Mouse (Mus musculus): ENCODE data around the gene Etnk1.
"Not testable (repeated sequence)": the region's sequence is repeated elsewhere in the genome, so short reads cannot be mapped to it uniquely, and the experiment has no call there.

Gene Etnk1

DNA sequence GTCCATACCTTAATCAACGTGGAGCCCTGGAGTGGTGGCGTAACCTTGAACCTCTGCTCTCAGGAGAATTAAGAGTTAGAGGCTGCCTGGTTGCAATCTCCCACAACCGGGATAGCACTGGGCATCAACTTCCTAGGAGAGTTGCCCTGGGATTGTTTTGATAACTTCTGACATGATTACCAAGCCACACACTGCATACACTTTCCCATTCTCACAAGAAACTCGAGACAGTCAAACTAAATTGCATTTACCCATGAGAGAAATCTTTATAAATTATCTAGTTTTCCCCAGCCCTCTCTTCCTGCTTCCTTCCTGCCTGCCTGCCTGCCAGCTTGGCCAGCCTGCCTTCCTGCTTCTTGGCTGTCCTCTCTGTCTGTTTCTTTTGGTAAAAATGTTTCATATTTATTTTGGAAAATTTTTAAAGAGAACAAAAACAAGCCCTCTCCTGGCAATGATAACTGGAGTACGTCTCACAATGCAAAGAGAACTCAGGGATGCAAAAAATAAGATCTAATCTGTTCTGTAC is 17.2 kb upstream of the Etnk1 start:
- in situ Hi-C loops (cut with MboI, MseI), result no loop called here

DNA sequence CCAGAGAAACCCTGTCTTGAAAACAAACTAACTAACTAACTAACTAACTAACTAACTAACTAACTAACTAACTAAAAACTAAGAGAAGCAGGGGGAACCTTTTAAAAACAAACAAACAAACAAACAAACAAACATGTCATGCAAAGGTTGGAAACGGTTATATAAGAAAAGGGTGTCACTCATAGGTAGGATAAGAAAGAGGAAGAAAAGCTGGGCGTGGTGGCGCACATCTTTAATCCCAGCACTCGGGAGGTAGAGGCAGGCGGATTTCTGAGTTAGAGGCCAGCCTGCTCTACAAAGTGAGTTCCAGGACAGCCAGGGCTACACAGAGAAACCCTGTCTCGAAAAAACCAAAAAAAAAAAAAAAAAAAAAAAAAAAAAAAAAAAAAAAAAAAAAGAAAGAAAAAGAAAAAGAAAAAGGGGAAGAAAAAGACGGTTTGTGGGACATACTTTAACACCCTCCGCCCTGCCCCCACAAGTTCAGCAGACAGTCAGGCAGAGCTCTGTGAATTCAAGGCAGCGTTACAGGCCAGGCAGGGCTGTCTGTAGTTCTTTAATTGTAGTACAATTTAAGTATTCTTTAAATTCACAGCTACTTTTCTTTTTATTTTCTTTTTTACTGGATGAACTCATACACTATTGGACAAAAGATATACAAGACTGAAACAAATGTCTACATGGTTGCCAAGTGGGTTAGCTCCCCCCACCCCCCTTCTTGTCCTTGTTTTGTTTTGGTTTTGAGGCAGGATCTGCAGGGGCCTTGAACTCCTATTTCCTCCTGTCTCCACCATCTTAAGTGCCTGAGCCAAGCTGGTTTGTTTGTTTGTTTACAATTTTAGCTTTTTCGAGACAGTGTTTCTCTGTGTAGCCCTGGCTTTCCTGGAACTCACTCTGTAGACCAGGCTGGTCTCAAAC is 15.7 kb upstream of the Etnk1 start:
- in situ Hi-C loops (cut with MboI, MseI), result not testable (repeated sequence)

DNA sequence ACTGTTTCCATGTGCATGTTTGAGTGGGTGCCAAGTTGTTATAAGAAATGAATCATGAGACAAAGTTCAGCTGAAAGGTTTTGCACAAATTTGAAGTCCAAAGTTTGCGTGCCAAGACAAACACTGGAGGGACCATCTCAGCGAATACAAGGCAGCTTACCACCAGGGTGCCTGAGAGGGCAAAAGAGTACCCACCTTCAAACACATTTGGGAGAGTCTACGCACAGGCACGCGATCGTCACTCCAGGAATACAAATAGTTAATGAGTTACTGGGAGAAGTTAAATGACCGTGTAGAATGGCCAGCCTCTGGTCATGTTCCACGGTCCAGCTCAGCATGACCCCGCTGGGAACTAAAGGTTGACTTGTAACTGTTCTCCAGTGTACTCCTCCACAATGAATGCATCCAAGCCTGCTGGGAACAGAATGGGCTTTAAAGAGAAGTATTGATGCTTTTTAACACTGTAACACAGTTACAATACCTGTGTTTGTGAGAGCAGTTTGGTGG is 14.6 kb upstream of the Etnk1 start:
- in situ Hi-C loops (cut with MboI, MseI), result no loop called here

DNA sequence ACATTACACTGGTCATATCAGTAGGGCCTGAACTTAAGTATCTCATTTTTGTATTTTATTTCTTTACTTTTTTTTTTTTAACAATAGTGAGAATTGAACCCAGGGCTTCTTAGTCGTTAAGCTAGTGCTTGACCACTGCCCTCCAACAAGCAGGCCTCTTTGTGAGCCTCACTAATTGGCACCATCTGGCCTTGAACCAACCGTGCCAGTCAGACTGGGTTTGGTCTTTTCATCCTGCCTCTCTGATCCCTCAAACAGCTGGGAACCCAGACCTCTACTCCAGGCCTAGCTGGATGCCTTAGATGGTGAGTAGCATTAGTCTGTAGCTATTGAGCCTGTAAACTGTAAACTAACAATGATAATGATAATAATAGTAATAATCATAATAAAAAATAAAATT is 13.9 kb upstream of the Etnk1 start:
- in situ Hi-C loops (cut with MboI, MseI), result no loop called here

DNA sequence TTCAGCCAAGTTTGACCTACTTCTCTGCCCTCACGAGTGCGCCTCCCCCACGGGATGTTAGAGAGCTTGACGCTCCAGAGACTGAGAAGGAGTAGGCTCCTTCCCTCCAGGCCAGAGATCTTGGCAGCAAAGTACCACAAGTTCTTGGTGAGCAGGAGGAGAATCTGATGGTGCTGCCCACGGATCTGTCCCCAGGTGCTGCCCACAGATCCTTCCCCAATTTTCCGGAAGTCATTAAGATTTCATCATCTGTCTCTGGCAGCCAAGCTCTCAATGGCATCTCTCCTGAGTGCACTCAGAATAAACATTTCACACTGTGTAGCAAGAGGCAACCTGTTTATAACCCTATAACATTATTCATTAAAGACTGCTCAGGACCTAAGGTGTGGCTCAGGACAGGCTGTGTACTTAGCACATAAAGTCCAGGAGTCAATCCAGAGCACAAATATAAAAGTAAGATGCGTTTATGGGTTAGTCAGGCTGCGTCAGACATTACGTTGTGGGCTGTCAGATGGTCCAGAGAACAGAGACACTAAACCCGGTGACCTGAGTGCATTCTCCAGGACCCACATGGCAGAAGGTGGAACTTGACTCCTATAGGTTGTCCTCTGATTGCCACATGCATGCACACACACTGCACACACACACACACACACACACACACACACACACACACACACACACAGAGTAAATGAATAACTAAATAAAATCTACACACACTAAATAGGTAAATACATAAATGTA is 13.1 kb upstream of the Etnk1 start:
- in situ Hi-C loops (cut with MboI, MseI), result no loop called here

DNA sequence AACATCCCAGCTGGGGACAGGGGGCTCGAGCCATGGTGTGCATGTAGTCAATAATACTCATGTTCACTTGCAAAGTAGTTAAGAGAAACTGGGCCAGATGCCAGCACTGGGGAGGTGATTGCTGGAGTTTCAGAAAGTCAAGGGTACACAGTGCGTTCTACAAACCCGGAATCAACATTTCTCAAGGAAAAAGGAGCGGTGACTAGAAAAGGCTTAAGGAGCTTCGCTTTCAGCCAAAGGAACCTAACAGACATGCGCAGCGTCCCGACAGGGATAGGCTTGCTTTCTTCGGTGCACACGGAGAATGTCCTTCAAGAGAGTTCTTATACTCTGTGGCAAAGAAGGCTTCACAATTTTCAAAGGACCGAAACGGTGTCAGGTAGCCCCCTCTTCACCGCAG is 12.1 kb upstream of the Etnk1 start:
- in situ Hi-C loops (cut with MboI, MseI), result no loop called here

DNA sequence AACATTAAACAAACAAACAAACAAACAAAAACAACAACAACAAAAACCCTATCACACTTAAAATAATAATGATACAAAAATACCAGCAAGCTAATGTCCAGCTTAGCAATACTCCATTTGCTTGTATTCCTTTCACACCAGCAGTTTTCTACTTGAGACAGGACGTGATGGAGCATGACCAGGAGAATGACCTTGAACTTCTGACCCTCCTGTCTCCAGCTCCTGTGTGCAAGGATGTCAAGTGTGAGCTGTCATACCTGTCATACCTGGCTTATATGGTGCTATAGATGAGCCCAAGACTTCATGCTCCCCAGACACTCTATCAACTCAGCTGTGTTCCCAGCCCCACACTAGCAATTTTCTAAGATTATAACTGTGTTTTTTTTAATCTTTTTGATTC is 11.0 kb upstream of the Etnk1 start:
- in situ Hi-C loops (cut with MboI, MseI), result no loop called here

DNA sequence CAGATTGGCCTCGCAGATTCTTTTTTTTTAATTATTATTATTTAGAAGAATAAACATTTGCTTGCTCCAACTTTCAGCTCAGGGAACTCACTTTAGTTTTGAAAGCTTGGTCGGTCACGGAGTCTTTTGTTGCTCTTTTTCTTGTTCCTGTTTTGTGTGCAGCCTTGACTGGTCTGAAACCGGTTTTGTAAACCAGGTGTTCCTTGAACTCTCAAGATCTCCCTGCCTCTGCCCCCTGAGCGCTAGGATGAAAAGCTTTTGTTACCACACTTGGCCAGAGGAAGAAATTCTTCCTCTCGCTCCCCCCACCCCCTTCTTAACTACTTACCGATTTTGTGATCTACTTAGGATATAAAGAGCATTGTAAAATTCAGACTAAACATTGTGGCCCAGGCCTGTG is 10.3 kb upstream of the Etnk1 start:
- in situ Hi-C loops (cut with MboI, MseI), result no loop called here

DNA sequence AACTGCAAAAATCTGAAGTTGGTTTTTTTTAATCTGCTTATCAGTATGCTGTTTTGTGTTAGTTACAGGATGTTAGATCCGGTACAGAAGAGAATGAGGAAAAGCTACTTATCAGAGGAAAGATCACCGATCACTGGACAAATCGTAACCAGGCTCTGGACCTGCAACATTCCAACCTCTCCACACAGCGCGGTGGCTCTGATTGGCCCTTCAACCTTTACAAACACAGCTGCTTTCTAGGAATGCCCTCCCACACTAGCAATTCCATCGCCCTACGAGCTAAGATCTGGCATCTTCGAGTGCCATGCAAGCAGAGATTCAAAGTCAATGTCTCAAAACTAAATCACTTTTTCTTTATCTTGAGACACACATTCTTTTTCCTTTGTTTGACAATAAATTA is 9.6 kb upstream of the Etnk1 start:
- in situ Hi-C loops (cut with MboI, MseI), result no loop called here

DNA sequence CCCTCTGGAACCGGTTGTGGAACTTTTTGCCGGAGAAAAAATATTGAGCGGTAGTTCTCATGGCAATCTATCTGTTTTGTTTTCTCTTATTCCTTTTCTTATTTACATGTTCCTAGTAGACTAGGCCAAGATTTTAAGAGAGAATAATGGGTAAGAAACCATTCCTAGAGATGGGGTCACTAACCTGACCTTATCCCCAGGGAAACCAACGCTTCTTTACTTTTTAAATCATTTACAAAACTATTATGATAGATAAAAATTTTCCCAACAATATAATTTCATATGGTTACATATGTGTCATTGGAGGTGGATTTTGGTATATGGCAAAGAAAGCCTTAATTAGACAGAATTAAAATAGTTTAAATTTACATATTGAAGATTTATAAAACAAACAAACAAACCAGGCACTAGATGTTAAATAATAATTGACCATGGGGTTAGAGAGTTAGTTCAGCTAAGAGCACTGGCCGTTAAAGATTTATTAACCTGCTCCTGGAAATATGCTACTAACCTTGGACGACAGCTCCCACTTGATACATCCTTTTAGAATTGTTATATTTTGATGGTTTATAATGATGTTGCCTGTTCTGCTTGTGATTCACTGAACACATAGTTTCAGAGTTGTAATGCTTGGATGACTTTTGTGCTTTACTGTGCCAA is 6.3 kb upstream of the Etnk1 start:
- in situ Hi-C loops (cut with MboI, MseI), result loop anchor here in 1 of 2 experiments (5.0 kb wide), 1 partner anchor 43 kb away; no protein-coding TSS in a partner anchor

DNA sequence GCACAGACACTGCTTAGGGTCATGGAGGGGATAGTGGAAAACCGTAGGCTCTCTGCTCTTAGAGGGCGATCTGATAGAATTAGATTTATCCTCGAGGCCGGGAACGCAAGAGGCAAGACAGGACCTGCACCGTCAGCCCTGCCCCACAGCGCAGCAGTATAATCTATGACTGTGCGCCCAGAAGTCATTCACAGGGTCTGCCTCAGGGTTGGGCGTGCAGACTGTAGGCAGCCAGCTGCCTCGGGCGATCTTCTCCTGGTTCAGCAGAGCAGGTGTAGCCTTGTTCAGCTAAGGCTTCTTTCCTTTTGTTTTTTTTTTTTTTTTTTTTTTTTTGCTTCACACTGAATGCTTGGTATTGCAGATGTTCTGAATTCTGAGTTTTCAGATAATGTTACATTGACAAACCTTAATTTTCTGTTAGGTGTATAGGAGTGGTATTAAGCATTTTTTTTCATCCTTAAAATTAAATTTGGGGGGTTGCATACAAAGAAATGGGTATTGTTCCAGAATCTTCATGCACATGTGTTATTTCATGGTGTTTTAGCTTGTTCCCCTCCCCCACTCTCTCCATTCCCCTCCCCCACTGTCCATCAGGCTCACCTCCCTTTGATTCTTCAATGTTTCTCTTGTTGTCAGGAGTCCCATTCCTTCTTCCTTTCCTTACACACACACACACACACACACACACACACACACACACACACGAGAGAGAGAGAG is 4.7 kb upstream of the Etnk1 start:
- in situ Hi-C loops (cut with MboI, MseI), result loop anchor here in 1 of 2 experiments (5.0 kb wide), 1 partner anchor 45 kb away; no protein-coding TSS in a partner anchor

DNA sequence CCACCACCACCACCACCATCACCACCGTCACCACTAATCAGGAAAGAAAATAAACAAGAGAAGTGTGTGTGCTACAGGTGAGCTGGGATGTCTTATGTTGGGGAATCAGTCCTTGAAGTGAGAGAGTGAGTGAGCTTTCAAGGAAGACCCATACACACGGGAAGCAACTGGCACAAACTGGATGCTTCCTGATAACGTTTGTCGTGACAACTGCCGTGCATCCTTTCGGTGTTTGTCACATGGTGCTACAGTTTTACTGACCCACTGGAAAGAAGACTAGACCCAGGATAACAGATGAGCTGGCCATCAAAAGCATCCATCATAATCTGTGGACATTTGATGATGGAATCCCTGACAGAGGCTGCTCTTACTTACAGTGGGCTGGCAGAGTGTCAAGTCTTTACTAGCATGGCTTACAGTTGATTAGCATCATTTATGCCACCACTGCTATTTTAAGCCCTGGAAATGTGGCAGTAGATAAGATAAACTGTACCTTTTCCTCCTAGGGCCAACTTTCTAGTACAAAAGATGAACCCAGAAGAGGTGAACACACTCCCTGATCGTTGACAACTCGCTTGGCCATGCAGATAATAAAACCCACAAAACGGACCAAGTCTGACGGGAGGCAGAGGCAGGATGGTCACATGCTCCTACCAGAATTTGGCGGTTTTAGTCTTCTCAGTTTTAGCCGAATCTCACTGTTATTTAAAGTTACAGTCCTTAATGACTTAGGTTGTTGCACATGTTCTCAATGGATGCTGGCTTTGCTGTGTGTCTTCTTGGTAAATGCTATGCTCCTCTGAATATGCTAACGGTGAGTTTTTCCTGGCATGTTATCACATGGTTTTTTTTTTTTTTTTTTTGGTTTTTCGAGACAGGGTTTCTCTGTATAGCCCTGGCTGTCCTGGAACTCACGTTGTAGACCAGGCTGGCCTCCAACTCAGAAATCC is 2.8 kb upstream of the Etnk1 start:
- in situ Hi-C loops (cut with MboI, MseI), result loop anchor here in 1 of 2 experiments (5.0 kb wide), 1 partner anchor 47 kb away; no protein-coding TSS in a partner anchor

DNA sequence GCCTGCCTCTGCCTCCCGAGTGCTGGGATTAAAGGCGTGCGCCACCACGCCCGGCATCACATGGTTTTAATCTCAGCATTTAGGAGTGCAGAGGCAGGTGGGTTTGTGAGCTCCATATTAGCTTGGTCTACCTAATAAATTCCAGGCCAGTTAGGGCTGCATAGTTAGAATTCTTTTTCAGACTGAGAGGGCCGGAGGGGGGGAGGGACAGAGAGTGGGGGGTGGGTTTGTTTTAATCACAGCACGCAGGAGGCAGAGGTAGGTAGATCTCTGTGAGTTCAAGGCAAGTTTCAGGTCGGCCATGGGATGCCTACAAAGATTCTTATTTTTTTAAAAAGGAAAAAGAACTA is 2.1 kb upstream of the Etnk1 start:
- in situ Hi-C loops (cut with MboI, MseI), result loop anchor here in 1 of 2 experiments (5.0 kb wide), 1 partner anchor 48 kb away; no protein-coding TSS in a partner anchor

DNA sequence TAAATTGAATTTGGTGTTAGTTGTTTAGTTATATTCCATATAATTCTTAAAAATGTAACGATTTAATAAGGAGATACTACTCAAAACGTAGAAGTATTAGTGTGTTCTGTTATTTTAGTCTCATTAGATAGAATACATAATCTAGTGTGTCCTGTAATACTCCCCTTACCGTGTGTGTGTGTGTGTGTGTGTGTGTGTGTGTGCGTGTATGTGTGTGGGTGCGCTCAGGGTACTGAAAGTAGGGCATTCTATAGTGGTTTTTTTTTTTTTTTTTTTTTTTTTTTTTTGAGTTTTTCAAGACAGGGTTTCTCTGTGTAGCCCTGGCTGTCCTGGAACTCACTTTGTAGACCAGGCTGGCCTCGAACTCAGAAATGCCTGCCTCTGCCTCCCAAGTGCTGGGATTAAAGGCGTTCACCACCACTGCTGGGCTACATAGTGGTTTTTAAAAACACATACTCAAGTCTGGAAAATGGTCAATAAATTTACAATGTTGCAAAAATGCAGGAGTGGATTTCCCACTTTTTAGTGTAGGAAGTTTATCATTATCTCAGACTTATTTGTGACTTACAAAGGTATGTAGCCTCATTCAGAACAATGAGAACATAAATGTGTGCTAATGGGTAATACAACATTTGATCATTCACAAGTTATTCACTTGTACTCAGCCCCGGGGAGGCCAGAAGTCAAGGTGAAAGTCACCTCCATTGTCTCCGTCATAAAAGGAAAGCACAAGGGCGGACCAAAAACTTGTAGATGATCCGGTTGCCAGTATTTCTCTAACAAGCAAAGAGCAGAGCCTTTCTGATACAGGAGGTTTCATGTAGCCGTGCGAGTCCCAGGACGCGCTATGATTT is 1.4 kb upstream of the Etnk1 start:
- in situ Hi-C loops (cut with MboI, MseI), result no loop called here

DNA sequence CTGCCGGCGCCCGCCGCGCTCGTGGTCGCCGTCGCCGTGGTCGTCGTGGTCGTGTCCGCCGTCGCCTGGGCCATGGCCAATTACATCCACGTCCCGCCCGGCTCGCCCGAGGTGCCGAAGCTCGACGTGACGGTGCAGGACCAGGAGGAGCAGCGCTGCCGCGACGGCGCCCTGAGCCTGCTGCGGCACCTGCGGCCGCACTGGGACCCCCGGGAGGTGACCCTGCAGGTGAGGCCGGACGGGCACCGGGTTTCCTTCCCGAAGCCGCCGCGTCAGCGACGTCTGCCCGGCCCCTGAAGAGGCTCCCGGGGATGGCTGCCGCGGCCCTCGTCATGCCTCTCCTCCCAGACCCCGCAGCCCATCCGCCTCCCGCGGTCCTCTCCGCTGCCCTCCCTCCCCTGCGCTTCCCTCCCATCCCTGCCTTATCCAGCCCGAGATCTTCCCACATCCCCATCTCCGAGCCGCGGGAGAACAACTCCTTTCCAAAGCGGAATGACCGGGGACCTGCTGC is 443 bp downstream of the Etnk1 start:
- in situ Hi-C loops (cut with MboI, MseI), result no loop called here

DNA sequence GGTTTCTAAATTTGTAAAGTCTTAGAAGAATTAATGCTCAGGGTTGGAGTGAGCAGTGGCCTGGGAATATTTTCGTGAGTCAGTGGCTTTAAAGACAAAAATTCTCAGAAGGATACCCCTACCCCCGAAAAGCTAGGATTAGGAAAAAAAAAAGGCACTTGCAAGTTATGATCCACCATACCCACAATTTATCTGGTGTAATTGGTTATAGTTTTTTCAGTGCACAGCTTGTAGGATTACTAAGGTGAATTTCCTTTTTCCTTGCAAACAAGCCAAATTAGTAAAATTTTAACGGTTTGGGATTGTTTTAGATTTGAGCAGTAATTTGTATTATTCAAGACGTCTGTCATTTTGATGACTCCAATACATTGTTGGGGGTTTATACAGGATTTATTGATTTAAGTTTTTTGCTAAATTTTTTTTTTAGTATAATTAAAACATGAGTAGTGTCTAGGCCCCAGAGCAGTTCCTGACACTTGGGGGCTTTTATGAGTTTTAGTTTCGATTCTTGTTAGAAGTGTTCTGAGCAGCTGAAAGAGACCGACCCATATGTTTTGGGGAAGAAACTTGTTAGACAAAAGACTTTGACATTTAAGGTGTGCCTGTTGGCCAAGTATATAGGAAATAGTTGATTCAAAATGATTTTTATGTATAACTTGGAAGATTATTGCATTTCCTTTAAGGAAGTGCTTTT is 1.1 kb downstream of the Etnk1 start:
- in situ Hi-C loops (cut with MboI, MseI), result no loop called here

DNA sequence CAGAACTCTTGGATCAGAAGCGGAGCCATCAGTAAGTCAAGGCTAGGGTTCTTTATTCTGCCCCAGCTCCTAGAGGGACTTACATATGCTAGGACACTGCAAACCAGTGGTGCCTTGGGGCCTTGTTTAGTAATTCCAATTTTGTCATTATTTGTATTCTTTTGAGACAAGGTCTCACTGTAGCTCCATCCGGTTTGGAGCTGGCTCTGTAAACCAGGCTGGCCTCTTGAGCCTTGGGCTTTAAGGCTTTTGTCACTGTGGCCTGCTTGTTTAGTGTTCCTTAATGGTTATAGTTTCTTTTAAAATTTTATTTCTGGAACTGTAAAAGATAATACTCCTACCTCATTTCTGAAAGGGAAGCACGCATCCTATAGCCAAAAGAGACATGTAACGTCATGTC is 2.4 kb downstream of the Etnk1 start:
- in situ Hi-C loops (cut with MboI, MseI), result no loop called here

All from T-helper 17 cell (primary cell).